Mouse (Mus musculus) intestine, embryonic 14.5 days (tissue): ENCODE results near the gene Carmil1. TPM values are rescaled to one million over a fixed set of nuclear protein-coding genes. Genes with fewer than 3 reads are reported as not detected.
"Not testable (repeated sequence)": the region's sequence is repeated elsewhere in the genome, so short reads cannot be mapped to it uniquely, and the experiment has no call there.

Experiments
- ATAC-seq: fragments of 200-750 bp; cut with Nextera tagmentation; replicated peaks from 2 replicates; pipeline ENCODE4 v1.8.0; 2017; ENCODE audit warnings: low read depth, moderate number of reproducible peaks, moderate TSS enrichment, moderate library complexity; ENCODE audit not compliant: low FRiP score, low TSS enrichment
- DNase-seq: peaks from one replicate; pipeline ENCODE4 v3.0.0-alpha.2; 2018; ENCODE audit warnings: low spot score
- H3K27ac ChIP-seq: fragments of 300-500 bp; sonication (generic); 2 replicates; pipeline ENCODE4 v1.5.1; 2014; ENCODE audit warnings: low read depth, mild to moderate bottlenecking, control low read depth
- H3K27me3 ChIP-seq: fragments of 300-500 bp; sonication (generic); replicated peaks from 2 replicates; pipeline ENCODE4 v1.6.1; 2014; ENCODE audit warnings: low read length, control low read depth; ENCODE audit not compliant: control insufficient read depth, insufficient read depth
- H3K36me3 ChIP-seq: fragments of 300-500 bp; sonication (generic); 2 replicates; pipeline ENCODE4 v1.6.1; 2014; ENCODE audit warnings: low read length, control low read depth; ENCODE audit not compliant: control insufficient read depth, insufficient read depth
- H3K4me1 ChIP-seq: fragments of 300-500 bp; sonication (generic); replicated peaks from 2 replicates; pipeline ENCODE4 v1.6.1; 2014; ENCODE audit warnings: low read length, control low read depth, mixed read lengths; ENCODE audit not compliant: control insufficient read depth, insufficient read depth
- H3K4me2 ChIP-seq: fragments of 300-500 bp; sonication (generic); 2 replicates; pipeline ENCODE4 v1.6.1; 2014; ENCODE audit warnings: low read length
- H3K4me3 ChIP-seq: fragments of 300-500 bp; sonication (generic); 2 replicates; pipeline ENCODE4 v1.5.1; 2014; ENCODE audit warnings: low read depth, low read length, control low read depth, mixed read lengths
- H3K9ac ChIP-seq: fragments of 300-500 bp; sonication (generic); 2 replicates; pipeline ENCODE4 v1.6.1; 2014; ENCODE audit warnings: mild to moderate bottlenecking, low read length
- H3K9me3 ChIP-seq: fragments of 300-500 bp; sonication (generic); 2 replicates; pipeline ENCODE4 v1.6.1; 2016; ENCODE audit warnings: low read length, control low read depth; ENCODE audit not compliant: control insufficient read depth
- WGBS: fragments of 180-500 bp; shearing (Covaris S2); extraction: QIAGEN DNeasy Blood & Tissue Kit; methylation state at CpG from one replicate; pipeline ENCODE4 v1.1.7; 2014; 5-methylcytosine and 5-hydroxymethylcytosine counted together
- polyA plus RNA-seq: library from polyadenylated mRNA; unstranded; fragments of >200 nt; fragmentation: Nextera tagmentation; extraction: Ambion mirVana; gene quantifications from 2 replicates; pipeline ENCODE4 v1.2.1, GENCODE M21; 2014

Gene Carmil1
- polyA plus RNA-seq, 1 experiment from 2014 or later = 43.5 TPM

- not testable (repeated sequence) for ATAC-seq, H3K4me3 ChIP-seq, H3K9me3 ChIP-seq, H3K36me3 ChIP-seq, H3K4me1 ChIP-seq, H3K9ac ChIP-seq, DNase-seq, H3K27ac ChIP-seq, H3K4me2 ChIP-seq, H3K27me3 ChIP-seq
- WGBS = 72% methylated on average over 9 of the region's 9 CpGs
Observed at GRCm38 (mm10) chr13:24104611-24105339, 175.8 kb downstream of the Carmil1 start.

- Histone ChIP-seq H3K4me3 (no peak overlapping the region), H3K9ac (no peak overlapping the region), H3K27me3 (no peaks in the 10 kb centered on the region), H3K36me3 (0 out of 2 replicates have a peak, but pooled peaks cover 7% of the 10 kb centered on the region), H3K4me1 (no peaks in the 10 kb centered on the region), H3K27ac (no peak overlapping the region), H3K9me3 (no peaks in the 10 kb centered on the region), H3K4me2 (no peak overlapping the region)
- WGBS = 48% methylated on average over 4 of the region's 4 CpGs
- DNase-seq = no peak
- no peak for ATAC-seq
Observed at GRCm38 (mm10) chr13:24104016-24104415, 176.6 kb downstream of the Carmil1 start.

GRCm38 (mm10) chr13:24103152-24103551 lies 177.4 kb downstream of the Carmil1 start:
- Histone ChIP-seq H3K36me3 (0 out of 2 replicates have a peak, but pooled peaks cover 10% of the 10 kb centered on the region), H3K9ac (no peak overlapping the region), H3K27ac (no peak overlapping the region), H3K9me3 (no peaks in the 10 kb centered on the region), H3K4me3 (no peak overlapping the region), H3K27me3 (no peaks in the 10 kb centered on the region), H3K4me2 (no peak overlapping the region), H3K4me1 (no peaks in the 10 kb centered on the region)
- DNase-seq (no peak), ATAC-seq (no peak)
- WGBS = 91% methylated on average over 2 of the region's 2 CpGs

- H3K27ac ChIP-seq = no peak overlapping the region
- no peak overlapping the region for H3K4me2 ChIP-seq
- no peak overlapping the region for H3K9ac ChIP-seq
- H3K9me3 ChIP-seq = no peaks in the 10 kb centered on the region
- no peaks in the 10 kb centered on the region for H3K4me1 ChIP-seq
- H3K36me3 ChIP-seq = 0 out of 2 replicates have a peak, but pooled peaks cover 10% of the 10 kb centered on the region
- H3K4me3 ChIP-seq = no peak overlapping the region
- DNase-seq (no peak), ATAC-seq (no peak)
- 91% methylated on average over 4 of the region's 4 CpGs for WGBS
- no peaks in the 10 kb centered on the region for H3K27me3 ChIP-seq
Observed at GRCm38 (mm10) chr13:24102256-24102655, 178.3 kb downstream of the Carmil1 start.

- Histone ChIP-seq H3K36me3 (0 out of 2 replicates have a peak, but pooled peaks cover 10% of the 10 kb centered on the region), H3K4me3 (no peak overlapping the region), H3K4me2 (no peak overlapping the region), H3K4me1 (no peaks in the 10 kb centered on the region), H3K27ac (no peak overlapping the region), H3K27me3 (no peaks in the 10 kb centered on the region), H3K9ac (no peak overlapping the region), H3K9me3 (no peaks in the 10 kb centered on the region)
- 61% methylated on average over 11 of the region's 11 CpGs for WGBS
- ATAC-seq (no peak), DNase-seq (no peak)
Observed at GRCm38 (mm10) chr13:24101157-24102130, 179.2 kb downstream of the Carmil1 start.

GRCm38 (mm10) chr13:24100516-24101094 lies 180.0 kb downstream of the Carmil1 start:
- no peak overlapping the region for H3K9ac ChIP-seq
- H3K36me3 ChIP-seq = 0 out of 2 replicates have a peak, but pooled peaks cover 10% of the 10 kb centered on the region
- DNase-seq (no peak), ATAC-seq (no peak)
- no peak overlapping the region for H3K4me3 ChIP-seq
- H3K27me3 ChIP-seq = no peaks in the 10 kb centered on the region
- WGBS = 89% methylated on average over 11 of the region's 11 CpGs
- H3K27ac ChIP-seq = no peak overlapping the region
- no peak overlapping the region for H3K4me2 ChIP-seq
- H3K4me1 ChIP-seq = no peaks in the 10 kb centered on the region
- H3K9me3 ChIP-seq = no peaks in the 10 kb centered on the region

GRCm38 (mm10) chr13:24096573-24096972 lies 184.0 kb downstream of the Carmil1 start:
- H3K9me3 ChIP-seq = no peaks in the 10 kb centered on the region
- H3K4me1 ChIP-seq = no peaks in the 10 kb centered on the region
- ATAC-seq (no peak), DNase-seq (no peak)
- H3K36me3 ChIP-seq = 0 out of 2 replicates have a peak, but pooled peaks cover 10% of the 10 kb centered on the region
- no peak overlapping the region for H3K4me3 ChIP-seq
- H3K27ac ChIP-seq = no peak overlapping the region
- H3K9ac ChIP-seq = no peak overlapping the region
- H3K27me3 ChIP-seq = no peaks in the 10 kb centered on the region
- WGBS = 87% methylated on average over 6 of the region's 6 CpGs
- no peak overlapping the region for H3K4me2 ChIP-seq

GRCm38 (mm10) chr13:24094825-24095547 lies 185.6 kb downstream of the Carmil1 start:
- Histone ChIP-seq H3K9ac (no peak overlapping the region), H3K9me3 (no peaks in the 10 kb centered on the region), H3K4me1 (no peaks in the 10 kb centered on the region), H3K27me3 (no peaks in the 10 kb centered on the region), H3K4me3 (no peak overlapping the region), H3K4me2 (no peak overlapping the region), H3K27ac (no peak overlapping the region), H3K36me3 (0 out of 2 replicates have a peak, but pooled peaks cover 10% of the 10 kb centered on the region)
- ATAC-seq (no peak), DNase-seq (no peak)
- 90% methylated on average over 6 of the region's 6 CpGs for WGBS
